Mouse (Mus musculus) monocyte, adult 59 days (primary cell): ENCODE data around the gene Glrp1. TPM values are rescaled to one million over a fixed set of nuclear protein-coding genes. Genes with fewer than 3 reads are reported as not detected.

Source experiments
- total RNA-seq, 2 experiments: library from RNA; stranded (reverse); gene quantifications; one replicate each; pipeline ENCODE4 v1.2.4; 2023

Gene Glrp1
- not detected for total RNA-seq

DNA sequence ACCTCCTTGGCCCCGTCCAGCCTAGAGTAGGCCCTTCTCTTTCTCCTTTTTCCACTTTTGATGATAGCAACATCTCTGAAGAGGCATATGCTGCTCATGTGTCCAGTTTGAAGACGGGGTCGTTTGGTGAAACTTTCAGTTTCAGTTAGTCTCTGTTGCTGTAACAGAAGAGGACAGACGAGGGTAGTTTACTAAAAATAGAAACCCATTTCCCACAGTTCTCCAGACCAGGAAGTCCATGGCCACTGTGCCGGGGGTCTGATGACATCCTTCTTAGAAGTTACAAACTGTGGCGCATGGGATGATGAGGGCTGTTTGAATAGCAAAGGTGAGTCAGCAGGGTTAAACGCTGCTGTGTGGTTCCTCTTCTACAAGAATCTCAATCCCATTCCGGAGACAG is at the start of gene Glrp1:
Gene Glrp1, minus strand, starts transcription at position 278 of the 400 bp plus-strand sequence.

Other genes with a start within 250 kb of the Glrp1 start
- gene Hjurp, start 232.4 kb downstream of the Glrp1 start, total RNA-seq, result 10 to 100 TPM; 66.1 to 71.8 TPM
- not detected for gene Trpm8, start 232.4 kb downstream of the Glrp1 start, total RNA-seq
- gene Spp2, start 103.1 kb downstream of the Glrp1 start, total RNA-seq, result not detected
- gene Arl4c, start 192.2 kb upstream of the Glrp1 start, total RNA-seq, result 10 to 100 TPM; 91.4 to 94.3 TPM